Mouse (Mus musculus) cerebellum, adult 9-10 months (tissue): ENCODE measurements around the gene Spout1.
"Not testable (repeated sequence)": the region's sequence is repeated elsewhere in the genome, so short reads cannot be mapped to it uniquely, and the experiment has no call there.

Experiments used
- DNase-seq: peaks from one replicate; pipeline ENCODE4 v3.0.0; 2022

The Spout1 gene

GRCm38 (mm10) chr2:30176561-30176960 lies 1.7 kb downstream of the Spout1 start:
- DNase-seq, result peak; percentile 66

- peak; percentile 43 for DNase-seq
Observed at GRCm38 (mm10) chr2:30175897-30176296, 2.4 kb downstream of the Spout1 start.

GRCm38 (mm10) chr2:30173541-30174240 lies 4.6 kb downstream of the Spout1 start:
- DNase-seq, result peak; percentile 54

GRCm38 (mm10) chr2:30171997-30172382 lies 6.3 kb downstream of the Spout1 start:
- DNase-seq, result no peak

- DNase-seq, result peak; percentile 94
Observed at GRCm38 (mm10) chr2:30171371-30171996, 6.8 kb downstream of the Spout1 start, which contains the start of gene Endog. Gene Endog, plus strand, starts transcription at chr2:30171493.

- DNase-seq, result no peak
Observed at GRCm38 (mm10) chr2:30166677-30167076, 11.6 kb downstream of the Spout1 start.

GRCm38 (mm10) chr2:30164340-30164932 lies 13.8 kb downstream of the Spout1 start:
- DNase-seq, result no peak

- peak; percentile 66 for DNase-seq
Observed at GRCm38 (mm10) chr2:30161809-30162208, 16.4 kb downstream of the Spout1 start.

- DNase-seq, result not testable (repeated sequence)
Observed at GRCm38 (mm10) chr2:30159871-30160270, 18.4 kb downstream of the Spout1 start.

GRCm38 (mm10) chr2:30152616-30153015 lies 25.6 kb downstream of the Spout1 start:
- DNase-seq, result no peak

GRCm38 (mm10) chr2:30151840-30152239 lies 26.4 kb downstream of the Spout1 start:
- no peak for DNase-seq

GRCm38 (mm10) chr2:30147466-30147865 lies 30.8 kb downstream of the Spout1 start:
- DNase-seq, result no peak

GRCm38 (mm10) chr2:30144436-30144835 lies 33.8 kb downstream of the Spout1 start:
- no peak for DNase-seq

- DNase-seq, result peak; percentile 77
Observed at GRCm38 (mm10) chr2:30140021-30140420, 38.2 kb downstream of the Spout1 start.

GRCm38 (mm10) chr2:30136458-30136857 lies 41.8 kb downstream of the Spout1 start:
- DNase-seq, result no peak

GRCm38 (mm10) chr2:30134928-30135620 lies 43.2 kb downstream of the Spout1 start:
- DNase-seq, result no peak

GRCm38 (mm10) chr2:30134378-30134711 lies 43.9 kb downstream of the Spout1 start:
- no peak for DNase-seq

GRCm38 (mm10) chr2:30133613-30134377 lies 44.5 kb downstream of the Spout1 start, which contains the start of gene Tbc1d13:
Gene Tbc1d13, plus strand, starts transcription at chr2:30133746.
- DNase-seq, result peak; percentile 98

- no peak for DNase-seq
Observed at GRCm38 (mm10) chr2:30132801-30133612, 45.3 kb downstream of the Spout1 start.

- not testable (repeated sequence) for DNase-seq
Observed at GRCm38 (mm10) chr2:30131240-30131639, 47.0 kb downstream of the Spout1 start.

GRCm38 (mm10) chr2:30130156-30130555 lies 48.1 kb downstream of the Spout1 start:
- no peak for DNase-seq

- DNase-seq, result peak; percentile 79
Observed at GRCm38 (mm10) chr2:30128789-30129188, 49.5 kb downstream of the Spout1 start.
